Mouse (Mus musculus) embryonic facial prominence, embryonic 12.5 days (tissue): Measurements from ENCODE around the gene Col25a1. TPM values are rescaled to one million over a fixed set of nuclear protein-coding genes. Genes with fewer than 3 reads are reported as not detected.

Experiments used
- ATAC-seq: fragments of 200-750 bp; cut with Nextera tagmentation; 2 replicates; pipeline ENCODE4 v1.8.0; 2017; ENCODE audit not compliant: insufficient number of reproducible peaks, insufficient read depth, low FRiP score, low TSS enrichment
- H3K27ac ChIP-seq: fragments of 300-500 bp; sonication (generic); 2 replicates; pipeline ENCODE4 v1.5.1; 2016; ENCODE audit warnings: mild to moderate bottlenecking
- H3K27me3 ChIP-seq: fragments of 300-500 bp; sonication (generic); 2 replicates; pipeline ENCODE4 v1.6.1; 2016; ENCODE audit warnings: mild to moderate bottlenecking, moderate library complexity
- H3K36me3 ChIP-seq: fragments of 300-500 bp; sonication (generic); 2 replicates; pipeline ENCODE4 v1.6.1; 2016; ENCODE audit warnings: mild to moderate bottlenecking
- H3K4me1 ChIP-seq: fragments of 300-500 bp; sonication (generic); 2 replicates; pipeline ENCODE4 v1.6.1; 2016
- H3K4me2 ChIP-seq: fragments of 300-500 bp; sonication (generic); replicated peaks from 2 replicates; pipeline ENCODE4 v1.6.1; 2016; ENCODE audit warnings: mild to moderate bottlenecking, moderate library complexity
- H3K4me3 ChIP-seq: fragments of 300-500 bp; sonication (generic); 2 replicates; pipeline ENCODE4 v1.5.1; 2016; ENCODE audit warnings: mild to moderate bottlenecking
- H3K9ac ChIP-seq: fragments of 300-500 bp; sonication (generic); 2 replicates; pipeline ENCODE4 v1.6.1; 2016; ENCODE audit warnings: mild to moderate bottlenecking, moderate library complexity
- H3K9me3 ChIP-seq: fragments of 300-500 bp; sonication (generic); 2 replicates; pipeline ENCODE4 v1.6.1; 2016; ENCODE audit warnings: mild to moderate bottlenecking, moderate library complexity
- WGBS: fragments of 180-500 bp; shearing (Covaris S2); methylation state at CpG from one replicate; pipeline ENCODE4 v1.1.7; 2016; 5-methylcytosine and 5-hydroxymethylcytosine counted together
- polyA plus RNA-seq: library from polyadenylated mRNA; unstranded; fragments of >200 nt; fragmentation: Nextera tagmentation; extraction: Ambion mirVana; gene quantifications from 2 replicates; pipeline ENCODE4 v1.2.1, GENCODE M21; 2016

Col25a1 gene
- polyA plus RNA-seq, 1 experiment from 2014 or later: 31.1 TPM

DNA sequence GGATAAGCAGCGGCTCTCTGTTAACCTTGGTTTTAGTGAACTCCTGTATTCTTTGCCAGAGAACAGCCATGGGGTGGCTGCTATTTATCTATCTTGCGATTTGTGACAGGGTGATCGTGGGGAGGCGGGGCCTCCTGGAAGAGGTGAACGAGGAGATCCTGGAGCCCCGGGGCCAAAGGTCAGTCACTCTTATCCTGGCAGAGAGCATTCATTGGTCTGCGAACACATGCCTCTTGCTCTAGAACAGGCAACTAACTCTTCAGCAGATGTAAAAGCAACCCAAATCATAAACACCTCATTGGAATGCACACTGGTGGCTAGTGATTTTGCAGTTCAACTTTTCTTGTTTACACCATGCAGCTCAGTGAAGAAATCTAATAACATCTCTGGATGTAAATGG lies 417.8 kb downstream of the Col25a1 start:
- H3K9me3 ChIP-seq: no peaks in the 10 kb centered on the region
- H3K4me3 ChIP-seq: no peak overlapping the region
- H3K27me3 ChIP-seq: no peaks in the 10 kb centered on the region
- no peak overlapping the region for H3K9ac ChIP-seq
- no peak overlapping the region for H3K4me2 ChIP-seq
- no peak for ATAC-seq
- WGBS: 75% methylated on average over 7 of the region's 7 CpGs
- H3K27ac ChIP-seq: no peak overlapping the region
- no peaks in the 10 kb centered on the region for H3K36me3 ChIP-seq
- no peaks in the 10 kb centered on the region for H3K4me1 ChIP-seq

DNA sequence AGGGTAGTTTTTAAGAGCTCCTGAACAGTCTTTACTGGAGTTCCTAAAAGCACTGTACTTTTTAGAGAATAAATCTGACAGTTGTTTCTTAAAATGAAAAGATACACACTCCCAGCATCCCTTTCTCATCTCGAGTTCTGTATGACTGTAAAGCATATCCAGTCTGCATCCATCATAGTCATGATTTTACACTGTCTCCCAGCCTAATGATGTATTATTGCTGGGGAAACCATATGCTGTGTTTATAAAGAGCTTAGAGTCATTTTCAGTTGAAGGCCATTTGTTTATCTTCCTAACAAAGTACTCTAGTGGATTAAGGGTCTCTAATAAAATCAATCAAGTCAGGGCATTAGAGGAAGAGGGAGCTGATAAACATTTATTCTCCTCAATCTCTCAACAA lies 425.0 kb downstream of the Col25a1 start:
- Histone ChIP-seq H3K9ac (no peak overlapping the region), H3K27me3 (no peaks in the 10 kb centered on the region), H3K4me3 (no peak overlapping the region), H3K36me3 (no peaks in the 10 kb centered on the region), H3K4me1 (no peaks in the 10 kb centered on the region), H3K27ac (no peak overlapping the region), H3K4me2 (no peak overlapping the region), H3K9me3 (no peaks in the 10 kb centered on the region)
- no peak for ATAC-seq
- 59% methylated on average over 1 of the region's 1 CpGs for WGBS

DNA sequence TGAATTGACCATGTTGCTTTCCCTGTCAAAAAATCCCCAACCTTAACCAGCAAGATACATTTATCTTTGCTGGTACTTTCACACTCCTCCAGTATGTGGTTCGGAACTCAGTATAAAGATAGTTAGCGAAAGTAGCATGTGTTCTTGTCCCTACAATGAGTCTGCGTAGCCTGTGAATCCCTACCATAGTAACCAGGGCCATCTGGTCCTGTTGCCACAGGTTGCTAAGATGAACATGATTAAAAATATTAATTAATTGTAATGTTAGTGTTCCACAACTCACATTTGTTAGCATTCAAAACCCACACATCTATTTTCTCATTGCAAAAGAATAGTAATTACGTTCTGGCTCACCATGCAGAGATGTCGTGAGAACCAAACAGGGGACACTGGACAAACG lies 434.3 kb downstream of the Col25a1 start:
- H3K4me1 ChIP-seq: no peaks in the 10 kb centered on the region
- H3K4me3 ChIP-seq: no peak overlapping the region
- H3K9ac ChIP-seq: no peak overlapping the region
- whole genome bisulfite sequencing: 94% methylated on average over 6 of the region's 6 CpGs
- H3K27me3 ChIP-seq: no peaks in the 10 kb centered on the region
- ATAC-seq: no peak
- H3K9me3 ChIP-seq: no peaks in the 10 kb centered on the region
- H3K4me2 ChIP-seq: no peak overlapping the region
- no peaks in the 10 kb centered on the region for H3K36me3 ChIP-seq
- H3K27ac ChIP-seq: no peak overlapping the region

DNA sequence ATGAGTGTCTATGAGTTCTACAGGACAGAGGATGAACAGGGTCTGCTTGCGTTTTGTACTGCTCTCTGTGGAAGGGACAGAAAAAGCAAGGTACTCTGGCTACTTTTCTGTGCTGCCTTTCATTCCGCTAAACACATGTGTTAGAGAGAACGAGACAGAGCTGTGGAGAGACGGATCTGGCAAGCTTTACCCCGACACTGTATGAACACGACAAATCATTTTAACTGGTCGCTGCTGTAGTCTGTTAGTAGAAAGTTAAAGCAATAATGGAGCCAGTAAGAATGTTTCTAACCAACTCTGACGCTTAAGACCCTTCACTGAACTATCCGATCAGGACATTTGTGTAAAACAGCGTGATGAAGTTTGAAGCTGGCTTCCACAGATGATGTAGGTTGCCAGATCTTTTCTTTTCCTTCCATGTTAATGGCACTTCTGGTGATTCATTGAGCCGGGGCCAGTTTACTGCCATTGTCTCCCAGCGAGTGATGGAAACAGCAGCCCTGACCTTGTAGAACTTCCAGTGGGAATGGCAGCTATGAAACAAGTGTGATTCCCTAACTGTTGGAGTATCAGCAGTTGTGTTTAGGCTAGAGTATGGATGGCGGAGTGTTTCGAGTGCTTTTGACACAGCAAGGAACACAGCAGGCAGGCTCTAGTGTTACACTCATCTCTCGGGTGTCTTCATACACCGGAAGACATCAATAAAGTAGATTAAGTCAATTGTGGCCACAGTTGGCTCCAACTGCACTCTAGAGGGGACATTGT lies 437.2 kb downstream of the Col25a1 start:
- H3K9ac ChIP-seq: no peak overlapping the region
- no peaks in the 10 kb centered on the region for H3K36me3 ChIP-seq
- H3K4me3 ChIP-seq: no peak overlapping the region
- H3K27ac ChIP-seq: no peak overlapping the region
- H3K9me3 ChIP-seq: no peaks in the 10 kb centered on the region
- no peaks in the 10 kb centered on the region for H3K27me3 ChIP-seq
- 76% methylated on average over 16 of the region's 16 CpGs for WGBS
- no peak overlapping the region for H3K4me2 ChIP-seq
- no peaks in the 10 kb centered on the region for H3K4me1 ChIP-seq
- ATAC-seq: no peak

DNA sequence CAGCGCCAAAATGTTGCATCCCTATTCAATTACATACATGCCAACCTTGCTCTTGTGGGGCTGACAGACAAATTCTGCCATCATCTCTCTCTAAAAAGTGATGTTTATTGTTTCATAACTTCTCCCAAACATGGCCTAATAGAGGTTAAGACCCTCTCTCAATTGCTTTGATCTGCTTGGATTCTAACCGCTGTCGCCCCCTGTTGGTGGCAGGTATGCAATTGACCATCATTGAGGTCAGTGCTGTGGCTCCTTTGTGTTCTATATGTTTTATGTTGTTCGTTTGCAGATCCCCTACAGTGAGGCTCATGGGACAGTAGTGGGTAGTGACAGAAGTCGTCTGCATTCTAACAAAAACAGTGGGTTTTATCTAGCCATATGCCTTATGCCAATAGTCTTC lies 441.9 kb downstream of the Col25a1 start:
- WGBS: 71% methylated on average over 5 of the region's 5 CpGs

DNA sequence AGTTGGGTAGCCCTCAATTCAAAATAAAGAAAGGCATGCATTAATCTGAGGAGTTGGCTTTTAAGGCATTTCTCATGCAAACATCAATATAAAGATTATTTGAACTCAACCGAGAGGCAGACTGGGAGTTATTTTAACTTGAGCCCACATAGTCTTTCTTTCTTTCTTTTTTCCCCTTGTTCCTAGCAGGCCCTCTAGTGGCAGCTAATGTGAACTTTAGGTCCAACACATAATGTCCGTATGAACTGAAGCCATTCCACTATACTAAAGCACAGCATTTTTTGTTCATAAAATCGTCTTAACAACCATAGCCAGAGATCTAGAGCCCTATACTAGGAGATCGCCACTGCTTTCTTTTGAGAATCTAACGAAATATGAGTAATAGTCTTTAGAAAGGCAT lies 443.4 kb downstream of the Col25a1 start:
- no peak overlapping the region for H3K4me3 ChIP-seq
- no peak for ATAC-seq
- no peaks in the 10 kb centered on the region for H3K9me3 ChIP-seq
- H3K27ac ChIP-seq: no peak overlapping the region
- H3K36me3 ChIP-seq: no peaks in the 10 kb centered on the region
- H3K27me3 ChIP-seq: no peaks in the 10 kb centered on the region
- H3K4me2 ChIP-seq: no peak overlapping the region
- no peak overlapping the region for H3K9ac ChIP-seq
- WGBS: 18% methylated on average over 5 of the region's 5 CpGs
- H3K4me1 ChIP-seq: peaks cover 4% of the 10 kb centered on the region; the same call in 1 of the 2 replicates

More for the DNA sequence above, 441.9 kb downstream of the Col25a1 start:
- no peak for ATAC-seq
- no peaks in the 10 kb centered on the region for H3K9me3 ChIP-seq
- no peaks in the 10 kb centered on the region for H3K4me1 ChIP-seq
- H3K27ac ChIP-seq: no peak overlapping the region
- no peak overlapping the region for H3K4me2 ChIP-seq
- no peak overlapping the region for H3K4me3 ChIP-seq
- H3K36me3 ChIP-seq: no peaks in the 10 kb centered on the region
- H3K27me3 ChIP-seq: no peaks in the 10 kb centered on the region
- H3K9ac ChIP-seq: no peak overlapping the region

DNA sequence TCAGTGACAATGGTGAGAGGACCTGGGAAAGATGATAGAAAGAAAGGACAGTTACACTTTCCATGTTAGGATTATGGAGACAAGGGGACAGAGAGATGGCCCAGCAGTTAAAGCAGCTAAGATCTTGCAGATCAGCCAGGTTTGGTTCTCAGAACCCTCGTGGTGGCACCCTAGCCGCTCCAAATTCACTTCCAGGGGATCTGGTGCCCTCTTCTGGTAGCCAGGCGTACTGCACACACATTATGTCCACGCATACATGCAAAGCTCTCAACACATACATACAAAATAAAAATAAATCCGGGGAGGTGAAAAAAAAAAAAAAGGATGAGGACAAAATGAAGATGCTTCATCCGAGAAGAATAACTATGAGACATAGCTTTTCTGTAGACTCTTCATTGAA lies 445.4 kb downstream of the Col25a1 start:
- 72% methylated on average over 6 of the region's 6 CpGs for WGBS
- H3K9me3 ChIP-seq: no peaks in the 10 kb centered on the region
- H3K4me2 ChIP-seq: no peak overlapping the region
- no peak overlapping the region for H3K9ac ChIP-seq
- no peak for ATAC-seq
- no peak overlapping the region for H3K27ac ChIP-seq
- no peaks in the 10 kb centered on the region for H3K27me3 ChIP-seq
- no peak overlapping the region for H3K4me3 ChIP-seq
- H3K36me3 ChIP-seq: no peaks in the 10 kb centered on the region
- H3K4me1 ChIP-seq: peaks cover 12% of the 10 kb centered on the region; the same call in 1 of the 2 replicates

DNA sequence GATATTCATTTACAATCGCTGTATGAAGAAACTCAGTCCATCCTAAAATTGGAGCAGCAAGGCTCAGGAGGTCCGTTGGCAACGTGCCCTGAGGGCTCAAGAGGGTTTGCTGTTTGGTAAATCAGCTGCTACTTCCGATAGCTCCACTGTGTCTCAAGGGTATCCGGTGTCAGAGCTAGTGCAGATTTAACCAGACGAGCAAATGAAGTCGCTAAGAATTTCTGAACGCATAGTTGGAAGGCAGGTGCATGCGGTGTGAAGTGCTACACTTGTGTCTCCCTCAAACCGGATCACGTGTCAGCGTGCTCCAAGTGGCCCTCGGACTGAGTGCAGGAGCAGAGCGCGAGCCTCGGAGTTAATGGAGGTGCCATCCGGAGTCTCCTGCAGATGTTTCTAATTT lies 448.2 kb downstream of the Col25a1 start:
- peaks cover 12% of the 10 kb centered on the region; the same call in 1 of the 2 replicates for H3K4me1 ChIP-seq
- H3K9me3 ChIP-seq: no peaks in the 10 kb centered on the region
- no peaks in the 10 kb centered on the region for H3K27me3 ChIP-seq
- H3K27ac ChIP-seq: no peak overlapping the region
- H3K4me2 ChIP-seq: 0 out of 2 replicates have a peak overlapping the region, but pooled peaks have one; percentile 2
- no peaks in the 10 kb centered on the region for H3K36me3 ChIP-seq
- no peak overlapping the region for H3K9ac ChIP-seq
- WGBS: 30% methylated on average over 17 of the region's 17 CpGs
- no peak overlapping the region for H3K4me3 ChIP-seq
- ATAC-seq: no peak

DNA sequence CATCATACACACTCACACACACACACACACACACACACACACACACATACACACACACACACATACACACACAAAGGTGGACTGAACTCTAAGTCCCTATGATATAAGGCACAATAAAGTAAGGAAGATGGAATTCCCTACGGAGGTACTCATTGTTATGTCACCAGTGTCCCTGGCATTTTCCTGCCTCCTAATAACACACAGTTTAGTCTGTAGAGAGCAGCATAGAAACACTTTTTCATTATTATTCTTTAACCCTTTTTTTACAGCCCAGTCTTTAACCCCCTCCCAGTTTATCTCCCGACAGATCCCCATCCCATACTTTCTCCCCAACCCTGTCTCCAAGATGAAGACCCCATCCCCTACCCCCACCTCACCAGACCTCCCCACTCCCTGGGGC lies 450.3 kb downstream of the Col25a1 start:
- H3K27me3 ChIP-seq: no peaks in the 10 kb centered on the region
- H3K9me3 ChIP-seq: no peaks in the 10 kb centered on the region
- WGBS: 87% methylated on average over 2 of the region's 2 CpGs
- H3K4me2 ChIP-seq: no peak overlapping the region
- peaks cover 12% of the 10 kb centered on the region; the same call in 1 of the 2 replicates for H3K4me1 ChIP-seq
- no peak overlapping the region for H3K27ac ChIP-seq
- no peak overlapping the region for H3K4me3 ChIP-seq
- ATAC-seq: no peak
- H3K36me3 ChIP-seq: no peaks in the 10 kb centered on the region
- H3K9ac ChIP-seq: no peak overlapping the region

DNA sequence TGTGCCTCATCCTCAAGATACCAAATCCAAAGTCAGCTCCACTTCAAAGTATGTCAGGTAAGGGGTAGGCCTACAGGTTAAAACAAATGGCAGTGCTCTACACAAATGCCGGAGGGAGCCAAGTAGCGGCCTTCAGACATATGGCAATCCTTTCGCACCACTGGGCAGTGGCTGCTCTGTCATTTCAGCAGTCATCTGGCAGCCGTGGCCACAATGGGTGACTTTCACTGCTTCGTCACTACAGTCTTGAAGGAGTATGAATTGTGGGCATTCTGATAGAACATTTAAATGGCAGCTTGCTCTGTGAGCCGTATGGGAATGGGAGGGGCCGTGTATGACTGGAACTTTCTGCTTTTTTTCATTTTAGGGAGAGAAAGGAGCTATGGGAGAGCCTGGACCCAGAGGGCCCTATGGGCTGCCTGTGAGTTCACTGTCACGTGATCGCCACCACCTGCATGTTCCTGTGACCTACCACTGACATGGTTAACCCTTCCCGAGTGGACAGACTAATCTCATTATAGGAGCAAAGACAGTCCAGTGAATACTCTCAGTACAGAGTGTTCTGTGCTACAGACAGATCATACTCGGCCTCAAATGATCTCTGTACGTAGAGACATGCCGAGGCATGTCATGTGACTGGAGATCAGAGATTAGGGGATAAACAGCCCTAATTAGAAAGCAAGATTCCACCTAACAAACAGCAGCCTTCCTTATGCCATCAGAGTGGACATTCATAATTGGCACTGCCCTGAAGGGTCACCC lies 451.8 kb downstream of the Col25a1 start:
- H3K4me2 ChIP-seq: no peak overlapping the region
- H3K4me1 ChIP-seq: peaks cover 13% of the 10 kb centered on the region; the same call in 1 of the 2 replicates
- no peak overlapping the region for H3K4me3 ChIP-seq
- no peaks in the 10 kb centered on the region for H3K9me3 ChIP-seq
- ATAC-seq: 0 out of 2 replicates have a peak, but pooled peaks have one; percentile 52
- H3K27ac ChIP-seq: no peak overlapping the region
- 77% methylated on average over 13 of the region's 13 CpGs for WGBS
- H3K9ac ChIP-seq: no peak overlapping the region
- no peaks in the 10 kb centered on the region for H3K36me3 ChIP-seq
- H3K27me3 ChIP-seq: no peaks in the 10 kb centered on the region

DNA sequence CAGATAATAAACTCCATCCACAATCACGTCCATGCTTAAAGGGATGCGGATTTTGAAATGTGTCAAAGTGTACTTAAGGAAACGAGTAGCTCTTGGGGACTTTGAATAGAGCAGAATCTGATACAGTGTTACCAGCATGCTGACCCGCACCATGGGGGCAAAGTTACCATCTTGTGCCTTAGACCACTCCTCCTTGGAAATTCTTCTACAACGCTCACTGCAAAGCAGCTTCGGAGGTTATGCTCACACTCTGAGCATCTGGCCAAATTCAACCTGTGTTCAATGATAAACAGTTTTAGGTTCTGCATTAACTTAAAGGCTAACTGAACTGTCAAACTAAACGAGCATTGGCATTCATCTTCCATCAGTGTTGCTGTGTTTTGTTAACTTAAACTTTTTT lies 452.7 kb downstream of the Col25a1 start:
- 67% methylated on average over 7 of the region's 7 CpGs for WGBS
- peaks cover 18% of the 10 kb centered on the region; the same call in 1 of the 2 replicates for H3K4me1 ChIP-seq
- H3K27ac ChIP-seq: no peak overlapping the region
- no peak for ATAC-seq
- no peaks in the 10 kb centered on the region for H3K27me3 ChIP-seq
- H3K4me3 ChIP-seq: no peak overlapping the region
- H3K9ac ChIP-seq: no peak overlapping the region
- no peaks in the 10 kb centered on the region for H3K36me3 ChIP-seq
- no peaks in the 10 kb centered on the region for H3K9me3 ChIP-seq
- H3K4me2 ChIP-seq: no peak overlapping the region

DNA sequence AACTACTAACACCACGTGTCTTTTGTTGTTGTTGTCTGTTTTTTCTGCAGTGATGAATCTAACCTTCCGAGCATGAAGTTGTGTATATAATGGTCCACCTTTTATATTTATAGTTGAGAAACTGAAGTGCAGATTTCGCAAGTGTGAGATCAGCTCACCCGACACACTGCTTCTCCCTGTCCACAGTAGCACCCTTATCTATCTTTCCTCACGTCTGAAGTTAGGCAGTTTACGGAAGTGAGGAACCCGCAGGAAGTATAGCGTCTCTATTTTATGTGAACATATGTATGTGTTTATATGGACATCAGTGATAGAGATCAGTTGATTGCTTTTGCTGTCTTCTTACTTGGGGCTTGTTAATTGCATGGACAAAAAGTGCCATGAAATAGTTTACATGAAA lies 463.7 kb downstream of the Col25a1 start:
- no peak for ATAC-seq
- no peaks in the 10 kb centered on the region for H3K36me3 ChIP-seq
- H3K4me1 ChIP-seq: no peaks in the 10 kb centered on the region
- H3K4me3 ChIP-seq: no peak overlapping the region
- H3K27ac ChIP-seq: no peak overlapping the region
- 85% methylated on average over 8 of the region's 8 CpGs for WGBS
- no peak overlapping the region for H3K4me2 ChIP-seq
- H3K9ac ChIP-seq: no peak overlapping the region
- no peaks in the 10 kb centered on the region for H3K9me3 ChIP-seq
- no peaks in the 10 kb centered on the region for H3K27me3 ChIP-seq
